Mouse (Mus musculus) adrenal gland, adult 8-10 months (tissue): ENCODE data around the gene Epp13. TPM values are rescaled to one million over a fixed set of nuclear protein-coding genes. Genes with fewer than 3 reads are reported as not detected.
"Not testable (repeated sequence)": the region's sequence is repeated elsewhere in the genome, so short reads cannot be mapped to it uniquely, and the experiment has no call there.

Source experiments
- DNase-seq: peaks from one replicate; pipeline ENCODE4 v3.0.0; 2022
- total RNA-seq, 4 experiments: library from RNA; stranded (reverse); gene quantifications; 2 replicates each; pipeline ENCODE4 v1.2.4; 2022

Epp13 gene
- total RNA-seq, 4 experiments from 2014 or later, result not detected

DNA sequence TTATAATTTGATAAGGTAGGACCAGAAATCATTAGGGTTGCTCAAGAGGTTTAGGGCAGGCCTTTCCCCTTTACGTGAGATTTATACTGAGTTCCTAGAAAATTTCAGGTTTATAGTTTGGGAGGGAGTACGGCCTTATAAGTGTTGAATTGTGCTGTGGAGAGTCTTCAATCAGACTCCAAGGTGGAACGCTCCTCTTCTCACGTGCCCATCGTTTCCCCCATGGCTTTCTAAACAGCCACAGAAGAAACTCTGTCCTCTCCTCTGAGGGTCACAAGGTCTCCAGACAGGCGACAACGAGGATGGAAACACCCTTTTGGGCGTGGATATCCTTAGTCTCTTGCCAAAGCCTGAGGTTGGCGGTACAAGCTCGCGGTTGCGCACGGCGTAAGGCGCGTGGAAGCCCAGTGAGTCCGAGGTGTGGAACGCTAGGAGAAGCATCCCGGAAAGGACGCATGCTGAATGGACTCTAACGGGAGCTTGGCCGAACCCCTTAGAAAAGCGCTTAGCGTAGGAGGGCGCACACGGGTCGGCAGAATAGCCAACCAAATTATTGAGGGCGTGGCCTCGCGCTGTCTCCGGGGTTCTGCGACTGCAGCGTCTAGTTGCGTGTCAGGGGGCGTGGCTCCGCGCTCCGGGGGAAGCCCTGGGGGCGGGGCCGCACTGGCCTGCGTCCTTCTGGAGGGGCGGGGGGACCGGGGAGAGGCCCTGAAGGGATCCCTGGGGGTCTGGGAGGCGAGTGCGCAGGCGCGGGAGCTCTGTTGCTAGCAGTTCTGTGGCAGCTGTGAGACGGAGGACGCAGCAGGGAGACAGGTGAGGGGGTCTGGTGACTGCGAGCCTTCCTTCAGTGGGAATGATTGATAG is 33.6 kb downstream of the Epp13 start, which contains the start of gene Zfp667:
Zfp667 (plus strand) TSS at position 738 of the 864 bp plus-strand sequence.
- peak; percentile 97 for DNase-seq

DNA sequence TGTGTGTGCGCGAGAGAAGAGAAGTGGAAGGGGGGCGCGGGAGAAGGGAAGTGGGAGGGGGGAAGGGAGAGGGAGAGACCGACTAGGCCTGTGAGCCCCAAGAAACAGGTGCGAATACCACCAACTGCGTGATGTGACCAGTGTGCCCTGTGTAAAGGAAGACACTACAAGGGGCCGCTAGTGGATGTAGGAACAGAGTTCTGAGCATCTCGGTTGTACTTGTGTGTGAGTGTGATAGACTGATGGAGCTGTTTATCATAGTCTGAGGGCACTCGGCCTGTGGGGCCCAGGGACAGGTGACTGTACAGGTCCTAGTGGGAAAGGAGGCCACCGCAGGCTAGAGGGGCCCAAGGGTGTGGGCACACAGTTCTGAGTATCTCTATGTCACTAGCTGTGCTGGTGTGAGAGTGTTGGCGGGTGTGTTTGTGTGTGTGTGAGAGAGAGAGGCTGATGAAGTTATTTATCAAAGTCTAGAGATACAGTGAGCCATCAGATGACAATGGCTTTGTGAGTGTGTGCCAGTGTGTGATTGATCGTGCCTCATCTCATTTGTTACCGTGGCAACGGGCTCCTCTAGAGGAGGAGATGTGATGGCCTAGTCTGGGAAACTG is 34.5 kb downstream of the Epp13 start:
- no peak for DNase-seq

GRCm38 (mm10) chr7:6291121-6291520 is 38.6 kb downstream of the Epp13 start:
- DNase-seq, result not testable (repeated sequence)

DNA sequence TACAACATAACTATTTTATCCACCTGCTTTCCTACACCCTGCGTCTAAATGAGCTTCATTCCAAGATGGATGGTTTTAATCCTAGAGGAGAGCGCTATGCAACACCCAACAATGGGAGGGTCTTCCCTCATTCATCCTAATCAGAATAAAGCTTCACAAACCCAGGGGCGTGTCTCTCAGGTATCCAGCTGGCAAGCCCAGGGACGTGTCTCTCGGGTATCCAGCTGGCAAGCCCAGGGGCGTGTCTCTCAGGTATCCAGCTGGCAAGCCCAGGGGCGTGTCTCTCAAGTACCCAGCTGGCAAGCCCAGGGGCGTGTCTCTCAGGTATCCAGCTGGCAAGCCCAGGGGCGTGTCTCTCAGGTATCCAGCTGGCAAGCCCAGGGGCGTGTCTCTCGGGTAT is 48.3 kb downstream of the Epp13 start:
- DNase-seq, result not testable (repeated sequence)

DNA sequence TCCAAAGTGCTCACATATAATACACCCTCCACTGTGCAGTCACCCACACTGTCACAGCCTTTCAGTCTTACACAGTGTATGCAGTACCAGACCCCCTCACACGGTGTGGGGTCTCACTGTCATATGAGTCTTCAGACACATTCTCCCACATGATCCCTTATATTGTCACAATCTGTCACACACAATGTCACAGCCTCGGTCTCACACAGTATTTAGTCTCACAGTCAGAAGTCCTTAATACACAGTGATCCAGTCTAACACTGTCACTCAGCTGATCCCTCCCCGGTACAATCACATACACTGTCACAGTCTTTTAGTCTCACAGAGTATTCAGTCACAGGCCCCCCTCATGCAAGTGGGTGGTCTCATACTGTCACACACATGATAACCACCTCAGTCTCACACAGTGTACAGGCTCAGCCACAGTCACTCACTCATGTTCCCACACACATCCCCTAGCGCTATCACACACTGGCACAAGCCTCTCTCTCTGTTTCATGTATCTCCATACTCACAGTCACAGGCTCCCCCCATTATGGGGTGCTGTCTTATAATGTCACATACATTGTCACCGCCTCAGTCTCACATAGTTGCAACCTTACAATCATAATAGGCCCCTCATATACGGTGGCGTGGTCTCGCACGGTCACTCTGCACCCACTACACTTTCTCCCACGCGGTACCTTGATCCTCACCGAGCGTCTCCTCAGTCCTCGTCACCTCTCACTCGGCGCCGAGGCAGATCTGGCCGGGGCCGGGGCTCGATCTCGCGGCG is 78.1 kb downstream of the Epp13 start:
- no peak for DNase-seq

DNA sequence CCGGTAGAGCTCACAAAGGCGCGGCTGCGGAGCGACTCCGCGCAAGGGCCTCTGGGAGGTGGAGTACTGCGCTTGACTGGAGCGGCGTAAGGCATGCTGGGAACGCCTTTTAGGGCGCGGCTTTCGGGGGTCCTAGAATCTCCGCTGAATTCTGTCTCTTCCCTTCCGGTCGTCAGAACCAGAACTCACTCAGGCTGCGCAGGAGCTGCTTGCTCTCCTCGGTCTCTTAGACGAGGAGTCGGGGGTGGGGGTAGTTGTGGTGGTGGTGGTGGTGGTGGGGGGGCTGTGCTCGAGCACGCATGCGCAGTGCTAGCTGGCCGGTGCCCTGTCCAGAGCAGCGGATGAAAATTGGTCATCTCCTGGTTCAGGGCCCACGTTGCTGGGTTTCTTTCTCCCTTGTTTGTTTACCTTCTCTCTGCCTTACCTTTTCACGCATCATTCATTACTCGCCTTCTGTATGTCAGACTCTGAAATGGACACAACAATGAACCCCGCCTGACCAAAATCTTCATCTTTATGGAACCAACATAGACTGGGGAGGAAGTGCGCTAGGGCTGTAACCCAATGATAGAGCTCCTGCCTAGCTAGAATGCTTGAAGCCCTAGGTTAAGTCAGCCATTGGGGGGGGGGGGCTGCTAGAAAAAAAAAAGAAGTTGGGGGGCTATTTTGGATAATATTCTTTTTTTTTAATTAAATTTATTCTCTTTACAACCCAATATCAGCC is 78.9 kb downstream of the Epp13 start, which contains the start of gene Zfp583:
Zfp583 (minus strand) TSS at position 53 of the 724 bp plus-strand sequence.
- DNase-seq, result peak; percentile 73

Other genes starting within 250 kb of the Epp13 start
- not detected for gene Vmn1r65, start 241.7 kb upstream of the Epp13 start, total RNA-seq
- not detected for gene Nlrp4c, start 207.5 kb upstream of the Epp13 start, total RNA-seq
- 10 to 100 TPM; 42.8 to 60.3 (median 58.4) TPM for gene Zfp787, start 96.7 kb upstream of the Epp13 start, total RNA-seq
- gene Zfp444, start 80.5 kb upstream of the Epp13 start, total RNA-seq, result 10 to 100 TPM; 33.7 to 39.7 (median 35.2) TPM
- gene Galp, start 55.6 kb upstream of the Epp13 start, total RNA-seq, result not detected
- gene Zscan5b, start 30.4 kb upstream of the Epp13 start, total RNA-seq, result not detected
- 10 to 100 TPM; 10.0 to 15.3 (median 11.3) TPM for gene Zfp667, start 33.9 kb downstream of the Epp13 start, total RNA-seq
- 1 to 10 TPM; 4.1 to 4.7 (median 4.4) TPM for gene Zfp583, start 78.6 kb downstream of the Epp13 start, total RNA-seq
- 1 to 10 TPM; 1.0 to 2.2 (median 1.4) TPM for gene Gm3854, start 91.0 kb downstream of the Epp13 start, total RNA-seq
- 1 to 10 TPM; 2.7 to 5.0 (median 3.8) TPM for gene Zfp78, start 110.6 kb downstream of the Epp13 start, total RNA-seq
- 1 to 10 TPM; 4.2 to 9.0 (median 6.5) TPM for gene Zfp28, start 130.6 kb downstream of the Epp13 start, total RNA-seq
- gene Smim17, start 146.0 kb downstream of the Epp13 start, total RNA-seq, result 1 to 10 TPM in 2 of 4 experiments, under 1 TPM in 2; 0.35 to 1.4 (median 0.78) TPM
- gene Gm20715, start 157.6 kb downstream of the Epp13 start, total RNA-seq, result under 1 TPM in 1 of 4 experiments, not detected in 3; 0.05 TPM
- gene Olfr1344, start 186.0 kb downstream of the Epp13 start, total RNA-seq, result under 1 TPM in 2 of 4 experiments, not detected in 2; 0.27 to 0.46 TPM
- under 1 TPM in 1 of 4 experiments, not detected in 3; 0.03 TPM for gene Olfr1336, start 203.5 kb downstream of the Epp13 start, total RNA-seq
- not detected for gene Olfr1346, start 214.4 kb downstream of the Epp13 start, total RNA-seq
- gene Olfr5, start 234.2 kb downstream of the Epp13 start, total RNA-seq, result not detected
- gene Olfr1347, start 247.0 kb downstream of the Epp13 start, total RNA-seq, result not detected